Mouse (Mus musculus): Measurements from ENCODE around the gene Jmjd1c. TPM values are rescaled to one million over a fixed set of nuclear protein-coding genes. Genes with fewer than 3 reads are reported as not detected.

The Jmjd1c gene
- polyA plus RNA-seq, 1 experiment, result 6.2 TPM

DNA sequence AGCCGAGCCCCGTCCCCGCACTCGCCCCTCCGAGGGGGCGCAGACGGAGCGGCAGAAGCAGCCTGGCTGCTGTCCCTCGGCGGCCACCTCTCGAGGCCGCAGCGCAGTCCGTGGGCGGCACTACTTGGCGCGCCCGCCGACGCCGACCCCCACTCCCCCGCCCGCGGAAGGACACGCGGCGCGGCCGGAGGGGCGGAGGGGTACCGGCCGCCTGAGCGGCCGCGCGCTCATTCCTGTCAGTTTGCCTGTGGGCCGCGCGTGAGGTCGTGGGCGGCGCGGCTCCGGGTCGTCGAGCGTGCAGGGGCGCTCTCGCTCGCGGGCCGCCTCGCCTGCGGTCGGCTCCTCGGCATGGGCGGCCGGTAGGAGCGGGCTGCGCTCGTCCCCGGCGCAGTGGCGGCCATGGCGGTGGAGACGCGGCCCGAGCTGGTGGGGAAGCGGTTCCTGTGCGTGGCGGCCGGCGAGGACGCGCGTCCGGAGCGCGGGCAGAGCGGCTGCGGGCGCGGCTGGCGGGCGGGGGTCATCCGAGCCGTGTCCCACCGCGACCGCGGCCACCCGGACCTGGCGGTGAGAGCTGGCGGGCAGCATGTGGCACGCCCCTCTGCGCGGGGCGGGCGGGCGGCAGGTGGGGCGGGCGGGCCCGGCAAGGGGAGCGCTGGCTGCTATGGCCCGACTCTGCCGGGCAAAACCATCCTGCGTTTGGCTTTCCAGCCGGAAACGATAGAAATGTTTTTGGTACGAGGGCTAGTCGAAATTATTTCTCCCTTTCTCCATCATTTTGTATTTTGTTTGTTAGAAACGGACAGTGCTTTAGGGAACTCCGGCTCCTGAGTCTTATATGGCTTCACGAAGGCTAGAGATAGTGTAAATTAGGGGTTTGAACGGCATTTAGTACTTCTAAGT lies 31.2 kb downstream of the Jmjd1c start:
- Histone ChIP-seq H3ac (ENCODE audit: control insufficient read depth, insufficient read length, low read depth) (peak overlapping the region; percentile 67), H3K36me3 (ENCODE audit: control insufficient read depth, insufficient read depth) (no peaks in the 10 kb centered on the region), H3K27me3 (ENCODE audit: control insufficient read depth, insufficient read depth, insufficient read length) (no peaks in the 10 kb centered on the region), H3K4me3 (ENCODE audit: insufficient read depth, poor library complexity, severe bottlenecking) (peak overlapping the region; percentile 31), H3K79me2 (ENCODE audit: control insufficient read depth, insufficient read depth) (peaks cover 99% of the 10 kb centered on the region), H3K79me3 (ENCODE audit: low read depth) (peaks cover 52% of the 10 kb centered on the region)
- TF ChIP-seq MAX (IDR thresholded peaks at IDR 0.05), result no peak
- no peak for TF ChIP-seq CTCF (IDR thresholded peaks at IDR 0.05; ENCODE audit: control insufficient read depth, insufficient read depth, insufficient read length)
- no peak for TF ChIP-seq MYOG (IDR thresholded peaks at IDR 0.05; ENCODE audit: control insufficient read depth, extremely low read depth, insufficient read length)
- TF ChIP-seq CEBPB (IDR thresholded peaks at IDR 0.05; ENCODE audit: low read depth), result no peak
- TF ChIP-seq MYOD1 (IDR thresholded peaks at IDR 0.05; ENCODE audit: control insufficient read depth, insufficient read length, low read depth), result no peak
- TF ChIP-seq USF1 (IDR thresholded peaks at IDR 0.05; ENCODE audit: low read depth), result no peak
- no peak for TF ChIP-seq FOSL1 (IDR thresholded peaks at IDR 0.05; ENCODE audit: insufficient read depth, low read length, poor library complexity, severe bottlenecking)

GRCm38 (mm10) chr10:67129531-67129930 lies 33.6 kb downstream of the Jmjd1c start:
- Histone ChIP-seq H3K27me3 (ENCODE audit: control insufficient read depth, insufficient read depth, insufficient read length) (no peaks in the 10 kb centered on the region), H3K79me2 (ENCODE audit: control insufficient read depth, insufficient read depth) (peaks cover 97% of the 10 kb centered on the region), H3K4me3 (ENCODE audit: insufficient read depth, poor library complexity, severe bottlenecking) (no peak overlapping the region), H3ac (ENCODE audit: control insufficient read depth, insufficient read length, low read depth) (no peak overlapping the region), H3K79me3 (ENCODE audit: low read depth) (peaks cover 49% of the 10 kb centered on the region), H3K36me3 (ENCODE audit: control insufficient read depth, insufficient read depth) (no peaks in the 10 kb centered on the region)
- TF ChIP-seq USF1 (IDR thresholded peaks at IDR 0.05; ENCODE audit: low read depth) (no peak), MYOD1 (IDR thresholded peaks at IDR 0.05; ENCODE audit: control insufficient read depth, insufficient read length, low read depth) (no peak), MAX (IDR thresholded peaks at IDR 0.05) (no peak), CEBPB (IDR thresholded peaks at IDR 0.05; ENCODE audit: low read depth) (no peak), CTCF (IDR thresholded peaks at IDR 0.05; ENCODE audit: control insufficient read depth, insufficient read depth, insufficient read length) (no peak), FOSL1 (IDR thresholded peaks at IDR 0.05; ENCODE audit: insufficient read depth, low read length, poor library complexity, severe bottlenecking) (no peak), MYOG (IDR thresholded peaks at IDR 0.05; ENCODE audit: control insufficient read depth, extremely low read depth, insufficient read length) (no peak)

GRCm38 (mm10) chr10:67131709-67132108 lies 35.8 kb downstream of the Jmjd1c start:
- Histone ChIP-seq H3K79me2 (ENCODE audit: control insufficient read depth, insufficient read depth) (peaks cover 97% of the 10 kb centered on the region), H3K4me3 (ENCODE audit: insufficient read depth, poor library complexity, severe bottlenecking) (no peak overlapping the region), H3K79me3 (ENCODE audit: low read depth) (peaks cover 58% of the 10 kb centered on the region), H3K27me3 (ENCODE audit: control insufficient read depth, insufficient read depth, insufficient read length) (no peaks in the 10 kb centered on the region), H3K36me3 (ENCODE audit: control insufficient read depth, insufficient read depth) (no peaks in the 10 kb centered on the region), H3ac (ENCODE audit: control insufficient read depth, insufficient read length, low read depth) (no peak overlapping the region)
- no peak for TF ChIP-seq USF1 (IDR thresholded peaks at IDR 0.05; ENCODE audit: low read depth)
- TF ChIP-seq MAX (IDR thresholded peaks at IDR 0.05), result no peak
- TF ChIP-seq CTCF (IDR thresholded peaks at IDR 0.05; ENCODE audit: control insufficient read depth, insufficient read depth, insufficient read length), result no peak
- no peak for TF ChIP-seq MYOD1 (IDR thresholded peaks at IDR 0.05; ENCODE audit: control insufficient read depth, insufficient read length, low read depth)
- no peak for TF ChIP-seq CEBPB (IDR thresholded peaks at IDR 0.05; ENCODE audit: low read depth)
- TF ChIP-seq FOSL1 (IDR thresholded peaks at IDR 0.05; ENCODE audit: insufficient read depth, low read length, poor library complexity, severe bottlenecking), result no peak
- TF ChIP-seq MYOG (IDR thresholded peaks at IDR 0.05; ENCODE audit: control insufficient read depth, extremely low read depth, insufficient read length), result no peak

- no peak overlapping the region for H3ac ChIP-seq (ENCODE audit: control insufficient read depth, insufficient read length, low read depth)
- H3K79me2 ChIP-seq (ENCODE audit: control insufficient read depth, insufficient read depth), result peaks cover 97% of the 10 kb centered on the region
- no peaks in the 10 kb centered on the region for H3K36me3 ChIP-seq (ENCODE audit: control insufficient read depth, insufficient read depth)
- H3K4me3 ChIP-seq (ENCODE audit: insufficient read depth, poor library complexity, severe bottlenecking), result no peak overlapping the region
- H3K27me3 ChIP-seq (ENCODE audit: control insufficient read depth, insufficient read depth, insufficient read length), result no peaks in the 10 kb centered on the region
- H3K79me3 ChIP-seq (ENCODE audit: low read depth), result peaks cover 57% of the 10 kb centered on the region
- TF ChIP-seq USF1 (IDR thresholded peaks at IDR 0.05; ENCODE audit: low read depth) (no peak), FOSL1 (IDR thresholded peaks at IDR 0.05; ENCODE audit: insufficient read depth, low read length, poor library complexity, severe bottlenecking) (no peak), CTCF (IDR thresholded peaks at IDR 0.05; ENCODE audit: control insufficient read depth, insufficient read depth, insufficient read length) (no peak), MYOG (IDR thresholded peaks at IDR 0.05; ENCODE audit: control insufficient read depth, extremely low read depth, insufficient read length) (no peak), CEBPB (IDR thresholded peaks at IDR 0.05; ENCODE audit: low read depth) (no peak), MAX (IDR thresholded peaks at IDR 0.05) (no peak), MYOD1 (IDR thresholded peaks at IDR 0.05; ENCODE audit: control insufficient read depth, insufficient read length, low read depth) (no peak)
Measured at GRCm38 (mm10) chr10:67134322-67134721, 38.4 kb downstream of the Jmjd1c start.

GRCm38 (mm10) chr10:67137437-67137836 lies 41.5 kb downstream of the Jmjd1c start:
- Histone ChIP-seq H3K36me3 (ENCODE audit: control insufficient read depth, insufficient read depth) (no peaks in the 10 kb centered on the region), H3K79me2 (ENCODE audit: control insufficient read depth, insufficient read depth) (peaks cover 98% of the 10 kb centered on the region), H3K79me3 (ENCODE audit: low read depth) (peaks cover 51% of the 10 kb centered on the region), H3K27me3 (ENCODE audit: control insufficient read depth, insufficient read depth, insufficient read length) (no peaks in the 10 kb centered on the region), H3ac (ENCODE audit: control insufficient read depth, insufficient read length, low read depth) (no peak overlapping the region), H3K4me3 (ENCODE audit: insufficient read depth, poor library complexity, severe bottlenecking) (no peak overlapping the region)
- TF ChIP-seq MYOD1 (IDR thresholded peaks at IDR 0.05; ENCODE audit: control insufficient read depth, insufficient read length, low read depth) (no peak), MAX (IDR thresholded peaks at IDR 0.05) (no peak), USF1 (IDR thresholded peaks at IDR 0.05; ENCODE audit: low read depth) (no peak), CEBPB (IDR thresholded peaks at IDR 0.05; ENCODE audit: low read depth) (no peak), CTCF (IDR thresholded peaks at IDR 0.05; ENCODE audit: control insufficient read depth, insufficient read depth, insufficient read length) (no peak), MYOG (IDR thresholded peaks at IDR 0.05; ENCODE audit: control insufficient read depth, extremely low read depth, insufficient read length) (no peak), FOSL1 (IDR thresholded peaks at IDR 0.05; ENCODE audit: insufficient read depth, low read length, poor library complexity, severe bottlenecking) (no peak)
